Mouse (Mus musculus): ENCODE results near the gene Sephs2.

GRCm38 (mm10) chr7:127233765-127234164 lies 40.1 kb downstream of the Sephs2 start:
- no peak for TF ChIP-seq POLR2A (IDR thresholded peaks at IDR 0.05; ENCODE audit: extremely low read depth, insufficient read depth, low read length)
- no peak for TF ChIP-seq CTCF (IDR thresholded peaks at IDR 0.05; ENCODE audit: low read depth, low read length)

All from liver, adult 2 months (tissue).